Mouse (Mus musculus): ENCODE measurements around the gene Dkkl1.

GRCm38 (mm10) chr7:45174567-45175280 lies 37.2 kb downstream of the Dkkl1 start:
- no peak for TF ChIP-seq USF1 (IDR thresholded peaks at IDR 0.05; ENCODE audit: low read depth, low read length)
- TF ChIP-seq SMC3 (IDR thresholded peaks at IDR 0.05; ENCODE audit: low read depth, low read length): no peak
- TF ChIP-seq MXI1 (IDR thresholded peaks at IDR 0.05; ENCODE audit: low read depth, low read length): no peak
- TF ChIP-seq CTCF (IDR thresholded peaks at IDR 0.05 in 2 of 3, conservative IDR thresholded peaks at IDR 0.05 in 1 of 3; ENCODE audit: control insufficient read depth in 1 of 3, insufficient read depth in 1 of 3, low read depth in 2 of 3, low read length in 3 of 3, poor library complexity in 1 of 3, severe bottlenecking in 1 of 3): no peak
- no peak for TF ChIP-seq ZC3H11A (IDR thresholded peaks at IDR 0.05; ENCODE audit: low read depth, low read length)
- TF ChIP-seq ZMIZ1 (IDR thresholded peaks at IDR 0.05; ENCODE audit: low read depth, low read length): no peak
- TF ChIP-seq POLR2AphosphoS5 (IDR thresholded peaks at IDR 0.05; ENCODE audit: borderline replicate concordance, low read depth, low read length): no peak
- TF ChIP-seq USF2 (IDR thresholded peaks at IDR 0.05; ENCODE audit: borderline replicate concordance in 1 of 2, insufficient read depth in 1 of 2, low read depth in 1 of 2, low read length in 2 of 2): no peak
- TF ChIP-seq GATA1 (IDR thresholded peaks at IDR 0.05; ENCODE audit: low read depth, low read length): no peak
- no peak for TF ChIP-seq POLR2A (IDR thresholded peaks at IDR 0.05; ENCODE audit: control insufficient read depth in 1 of 2, insufficient read depth in 1 of 2, low read depth in 1 of 2, low read length in 2 of 2, poor library complexity in 1 of 2)
